Mouse (Mus musculus) forebrain, embryonic 14.5 days (tissue): ENCODE results near the gene Dnajc17. TPM values are rescaled to one million over a fixed set of nuclear protein-coding genes. Genes with fewer than 3 reads are reported as not detected.

Experiments
- ATAC-seq: fragments of 200-750 bp; cut with Nextera tagmentation; 2 replicates; pipeline ENCODE4 v1.8.0; 2017; ENCODE audit warnings: mild to moderate bottlenecking, moderate library complexity
- DNase-seq: peaks from one replicate; pipeline ENCODE4 v3.0.0-alpha.2; 2015; ENCODE audit warnings: low spot score
- H3K27ac ChIP-seq: fragments of 300-500 bp; sonication (generic); 2 replicates; pipeline ENCODE4 v1.5.1; 2014; ENCODE audit warnings: low read depth, mild to moderate bottlenecking, control low read depth, low read length, moderate library complexity
- H3K27me3 ChIP-seq: fragments of 300-500 bp; sonication (generic); replicated peaks from 2 replicates; pipeline ENCODE4 v1.6.1; 2014; ENCODE audit warnings: low read length, control low read depth, mixed read lengths; ENCODE audit not compliant: control insufficient read depth, insufficient read depth
- H3K36me3 ChIP-seq: fragments of 300-500 bp; sonication (generic); 2 replicates; pipeline ENCODE4 v1.6.1; 2014; ENCODE audit warnings: low read length, control low read depth; ENCODE audit not compliant: control insufficient read depth, insufficient read depth
- H3K4me1 ChIP-seq: fragments of 300-500 bp; sonication (generic); 2 replicates; pipeline ENCODE4 v1.6.1; 2014; ENCODE audit warnings: antibody characterized with exemption, low read length, control low read depth; ENCODE audit not compliant: control insufficient read depth, insufficient read depth
- H3K4me2 ChIP-seq: fragments of 300-500 bp; sonication (generic); 2 replicates; pipeline ENCODE4 v1.6.1; 2014; ENCODE audit warnings: mild to moderate bottlenecking, control low read depth, low read length
- H3K4me3 ChIP-seq: fragments of 300-500 bp; sonication (generic); 2 replicates; pipeline ENCODE4 v1.5.1; 2014; ENCODE audit warnings: low read depth, low read length, control low read depth
- H3K9ac ChIP-seq: fragments of 300-500 bp; sonication (generic); 2 replicates; pipeline ENCODE4 v1.6.1; 2014; ENCODE audit warnings: mild to moderate bottlenecking, low read length, control low read depth, moderate library complexity
- H3K9me3 ChIP-seq: fragments of 300-500 bp; sonication (generic); replicated peaks from 2 replicates; pipeline ENCODE4 v1.6.1; 2016; ENCODE audit warnings: low read length, control low read depth, mixed read lengths; ENCODE audit not compliant: control insufficient read depth
- WGBS: fragments of 180-500 bp; shearing (Covaris S2); extraction: QIAGEN DNeasy Blood & Tissue Kit; methylation state at CpG from one replicate; pipeline ENCODE4 v1.1.7; 2014; 5-methylcytosine and 5-hydroxymethylcytosine counted together
- polyA plus RNA-seq: library from polyadenylated mRNA; unstranded; fragments of >200 nt; fragmentation: Nextera tagmentation; extraction: Ambion mirVana; gene quantifications from 2 replicates; pipeline ENCODE4 v1.2.1, GENCODE M21; 2014

The Dnajc17 gene
- polyA plus RNA-seq, 1 experiment from 2014 or later, result 24.6 TPM

DNA sequence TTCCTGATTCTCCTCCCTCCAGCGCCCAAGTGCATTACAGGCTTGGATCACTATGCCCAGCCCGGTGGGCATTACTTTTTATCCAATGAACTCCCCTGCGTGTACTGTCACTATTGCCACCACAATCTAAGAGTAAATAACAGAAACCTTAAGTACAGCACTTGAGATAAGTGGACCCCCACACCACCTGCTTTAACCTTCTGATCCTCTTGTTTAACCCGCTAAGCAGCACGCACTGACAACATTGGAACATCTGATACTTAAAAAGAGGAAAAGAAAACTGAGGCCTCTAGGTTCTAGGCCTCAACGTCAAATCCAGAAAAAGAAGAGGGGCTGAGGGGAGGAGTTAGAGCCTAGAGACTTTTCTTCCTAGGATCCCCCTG lies 643 bp downstream of the Dnajc17 start:
- WGBS, result 22% methylated on average over 6 of the region's 6 CpGs
- H3K27ac ChIP-seq, result peak overlapping the region; percentile 76; the same call in 1 of the 2 replicates
- H3K9me3 ChIP-seq, result no peaks in the 10 kb centered on the region
- no peak for DNase-seq
- no peak; the same call in 1 of the 2 replicates for ATAC-seq
- peak overlapping the region; percentile 69 for H3K4me3 ChIP-seq
- H3K27me3 ChIP-seq, result no peaks in the 10 kb centered on the region
- H3K9ac ChIP-seq, result peak overlapping the region; percentile 62
- H3K4me2 ChIP-seq, result peak overlapping the region; percentile 59
- H3K4me1 ChIP-seq, result 0 out of 2 replicates have a peak, but pooled peaks cover 4% of the 10 kb centered on the region
- peaks cover 26% of the 10 kb centered on the region for H3K36me3 ChIP-seq

DNA sequence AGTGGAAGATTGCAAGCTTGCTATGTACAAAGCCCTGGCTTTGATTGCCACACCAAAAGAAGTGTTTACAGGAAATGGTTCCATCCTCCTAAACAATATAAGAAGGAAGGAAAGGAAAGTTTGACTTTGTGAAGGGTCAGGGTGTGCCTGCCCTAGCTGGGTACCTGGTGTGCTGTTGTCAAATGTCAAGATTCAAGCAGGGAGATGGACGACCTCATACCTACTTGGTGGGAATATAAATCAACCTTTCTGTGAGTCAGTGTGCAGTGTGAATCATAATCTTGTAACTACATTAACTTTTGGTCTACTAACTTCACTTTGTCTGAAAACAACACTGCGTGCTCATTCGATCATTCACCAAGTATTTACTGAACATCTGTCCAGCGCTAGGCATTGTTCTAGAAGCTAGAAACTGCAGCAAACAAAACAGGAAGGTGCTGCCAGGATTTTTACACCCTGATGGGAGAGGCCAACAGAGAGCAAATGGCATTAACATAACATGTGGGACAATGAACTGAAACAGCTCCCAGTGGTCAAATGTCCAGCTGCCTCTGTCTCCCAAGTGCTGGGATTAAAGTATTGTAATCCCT lies 4.6 kb downstream of the Dnajc17 start:
- no peaks in the 10 kb centered on the region for H3K27me3 ChIP-seq
- H3K36me3 ChIP-seq, result no peaks in the 10 kb centered on the region
- no peak for ATAC-seq
- H3K4me2 ChIP-seq, result no peak overlapping the region
- H3K9me3 ChIP-seq, result no peaks in the 10 kb centered on the region
- no peak overlapping the region for H3K27ac ChIP-seq
- H3K4me1 ChIP-seq, result no peaks in the 10 kb centered on the region
- 81% methylated on average over 4 of the region's 4 CpGs for WGBS
- DNase-seq, result no peak
- no peak overlapping the region for H3K4me3 ChIP-seq
- no peak overlapping the region for H3K9ac ChIP-seq

- no peaks in the 10 kb centered on the region for H3K27me3 ChIP-seq
- ATAC-seq, result no peak
- no peaks in the 10 kb centered on the region for H3K36me3 ChIP-seq
- no peaks in the 10 kb centered on the region for H3K9me3 ChIP-seq
- H3K9ac ChIP-seq, result no peak overlapping the region
- H3K4me1 ChIP-seq, result no peaks in the 10 kb centered on the region
- H3K4me2 ChIP-seq, result no peak overlapping the region
- H3K27ac ChIP-seq, result no peak overlapping the region
- WGBS, result 61% methylated on average over 5 of the region's 5 CpGs
- no peak overlapping the region for H3K4me3 ChIP-seq
- DNase-seq, result peak; percentile 37
Observed at GRCm38 (mm10) chr2:119202914-119203453, 5.6 kb downstream of the Dnajc17 start.

DNA sequence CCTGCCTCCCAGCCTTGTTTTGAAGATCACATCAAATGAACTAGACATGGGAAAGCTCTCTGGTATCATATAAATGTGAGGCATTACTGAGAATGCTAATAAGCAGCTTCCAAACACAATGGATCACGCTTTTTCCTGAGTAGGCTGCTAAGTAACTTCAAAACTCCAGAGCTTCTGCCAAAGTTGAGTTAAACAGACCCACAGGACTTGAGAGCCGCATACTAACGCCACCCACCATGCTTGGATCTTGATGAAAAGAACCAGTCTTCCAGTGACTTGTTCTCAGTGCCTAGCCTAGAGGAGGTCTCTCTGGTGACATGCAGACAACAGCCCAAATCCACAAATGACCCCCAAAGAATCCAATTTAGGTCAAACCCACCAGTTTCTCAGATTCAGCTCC lies 9.7 kb downstream of the Dnajc17 start:
- Histone ChIP-seq H3K4me2 (no peak overlapping the region), H3K9ac (no peak overlapping the region), H3K27me3 (no peaks in the 10 kb centered on the region), H3K9me3 (no peaks in the 10 kb centered on the region), H3K36me3 (no peaks in the 10 kb centered on the region), H3K4me3 (no peak overlapping the region), H3K4me1 (no peaks in the 10 kb centered on the region), H3K27ac (no peak overlapping the region)
- no peak for ATAC-seq
- DNase-seq, result peak; percentile 14
- 40% methylated on average over 3 of the region's 3 CpGs for WGBS

- WGBS, result 17% methylated on average over 1 of the region's 1 CpGs
- no peak overlapping the region for H3K27ac ChIP-seq
- no peaks in the 10 kb centered on the region for H3K9me3 ChIP-seq
- no peak overlapping the region for H3K9ac ChIP-seq
- H3K36me3 ChIP-seq, result no peaks in the 10 kb centered on the region
- ATAC-seq (no peak), DNase-seq (no peak)
- H3K4me2 ChIP-seq, result no peak overlapping the region
- no peaks in the 10 kb centered on the region for H3K4me1 ChIP-seq
- no peaks in the 10 kb centered on the region for H3K27me3 ChIP-seq
- H3K4me3 ChIP-seq, result no peak overlapping the region
Observed at GRCm38 (mm10) chr2:119198049-119198448, 10.5 kb downstream of the Dnajc17 start.

DNA sequence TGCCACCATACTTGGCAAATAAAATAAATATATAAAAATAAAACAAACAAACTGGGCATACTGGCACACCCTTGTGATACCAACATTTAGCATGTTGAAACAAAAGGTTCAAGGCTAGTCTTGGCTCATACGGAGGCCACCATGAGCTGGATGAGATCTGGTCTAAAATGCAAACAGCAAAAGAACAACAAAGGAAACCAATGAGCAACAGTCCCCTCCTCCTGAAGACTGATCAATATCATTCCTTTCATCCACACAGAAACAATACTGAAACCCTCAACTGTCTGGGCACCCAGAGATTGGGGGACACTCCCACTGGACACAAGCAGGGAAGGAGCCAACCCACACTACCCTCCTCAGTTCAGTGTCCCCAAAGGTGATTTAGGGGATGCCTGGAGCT lies 11.1 kb downstream of the Dnajc17 start:
- Histone ChIP-seq H3K27me3 (no peaks in the 10 kb centered on the region), H3K27ac (no peak overlapping the region), H3K36me3 (no peaks in the 10 kb centered on the region), H3K4me3 (no peak overlapping the region), H3K4me1 (no peaks in the 10 kb centered on the region), H3K9me3 (no peaks in the 10 kb centered on the region), H3K9ac (no peak overlapping the region), H3K4me2 (no peak overlapping the region)
- 86% methylated on average over 1 of the region's 1 CpGs for WGBS
- no peak for DNase-seq
- no peak for ATAC-seq

GRCm38 (mm10) chr2:119196316-119197108 lies 12.1 kb downstream of the Dnajc17 start:
- no peaks in the 10 kb centered on the region for H3K9me3 ChIP-seq
- no peaks in the 10 kb centered on the region for H3K36me3 ChIP-seq
- WGBS, result 17% methylated on average over 4 of the region's 4 CpGs
- H3K4me3 ChIP-seq, result no peak overlapping the region
- H3K27me3 ChIP-seq, result no peaks in the 10 kb centered on the region
- DNase-seq (no peak), ATAC-seq (no peak)
- H3K4me2 ChIP-seq, result no peak overlapping the region
- no peak overlapping the region for H3K27ac ChIP-seq
- H3K4me1 ChIP-seq, result no peaks in the 10 kb centered on the region
- H3K9ac ChIP-seq, result no peak overlapping the region

DNA sequence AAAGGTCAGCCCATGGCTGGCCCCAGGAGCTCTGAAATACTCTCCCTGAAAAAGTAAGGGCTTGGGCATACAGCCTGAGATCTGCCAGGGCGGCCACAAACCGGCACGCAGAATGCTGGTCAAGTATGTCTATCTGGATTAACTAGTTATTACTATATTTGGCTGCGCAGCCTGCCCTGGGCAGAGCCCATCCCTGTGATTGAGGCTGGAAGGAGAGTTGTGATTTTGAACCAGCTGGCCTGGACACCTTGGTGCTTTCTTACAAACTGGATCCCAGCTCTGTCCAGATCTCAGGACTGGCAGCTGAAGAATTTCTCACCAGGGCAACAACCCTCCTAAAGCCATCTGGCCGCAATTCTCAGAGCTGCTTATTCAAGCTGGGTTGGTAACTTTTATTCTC lies 14.5 kb downstream of the Dnajc17 start:
- DNase-seq (peak; percentile 16), ATAC-seq (no peak)
- WGBS, result 87% methylated on average over 5 of the region's 5 CpGs
- no peaks in the 10 kb centered on the region; the same call in 1 of the 2 replicates for H3K4me1 ChIP-seq
- H3K4me3 ChIP-seq, result no peak overlapping the region
- no peak overlapping the region for H3K4me2 ChIP-seq
- no peak overlapping the region for H3K27ac ChIP-seq
- H3K36me3 ChIP-seq, result no peaks in the 10 kb centered on the region
- no peak overlapping the region for H3K9ac ChIP-seq
- no peaks in the 10 kb centered on the region for H3K9me3 ChIP-seq
- no peaks in the 10 kb centered on the region for H3K27me3 ChIP-seq

GRCm38 (mm10) chr2:119190969-119191368 lies 17.6 kb downstream of the Dnajc17 start:
- H3K9ac ChIP-seq, result no peak overlapping the region
- no peaks in the 10 kb centered on the region for H3K9me3 ChIP-seq
- H3K36me3 ChIP-seq, result no peaks in the 10 kb centered on the region
- ATAC-seq (no peak), DNase-seq (no peak)
- H3K27ac ChIP-seq, result no peak overlapping the region
- H3K4me2 ChIP-seq, result no peak overlapping the region
- H3K4me1 ChIP-seq, result no peaks in the 10 kb centered on the region; the same call in 1 of the 2 replicates
- 89% methylated on average over 5 of the region's 5 CpGs for WGBS
- no peaks in the 10 kb centered on the region for H3K27me3 ChIP-seq
- no peak overlapping the region for H3K4me3 ChIP-seq
